In the genomic region with DNA sequence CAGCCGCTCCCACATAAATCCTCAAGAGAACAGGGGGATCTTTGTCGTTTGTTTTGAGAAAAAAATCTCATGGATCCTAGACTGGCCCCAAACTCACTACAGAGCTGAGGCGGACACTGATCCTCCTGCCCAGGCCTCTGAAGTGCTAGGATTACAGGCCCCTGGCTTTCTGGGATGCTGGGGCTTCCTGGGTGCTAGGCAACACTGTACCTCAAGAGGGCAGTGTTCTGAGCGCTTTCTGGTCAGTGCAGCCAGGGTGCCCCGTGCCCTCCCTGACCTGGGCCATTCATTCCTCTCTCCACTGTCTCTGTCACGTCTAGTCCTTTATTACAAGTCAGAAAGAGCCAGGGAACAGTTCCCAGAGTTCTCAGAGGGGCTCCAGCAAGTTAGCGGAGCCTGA, we compare ENCODE assay signal across 8 mouse cellular contexts. TPM values are rescaled to one million over a fixed set of nuclear protein-coding genes. Genes with fewer than 3 reads are reported as not detected.
DNase-seq lines count a peak whose midpoint lies in the region; ATAC-seq lines count a peak whose summit lies in the region.

No protein-coding gene starts in this region.

- peaks cover 14% of the 10 kb centered on the region for H3K36me3 ChIP-seq in heart, embryonic 11.5 days (ENCODE audit: control insufficient read depth, insufficient read depth, low read length)
- H3K36me3 ChIP-seq in intestine, embryonic 16.5 days (ENCODE audit: control insufficient read depth, insufficient read depth, low read length) = peaks cover 7% of the 10 kb centered on the region; the same call in 1 of the 2 replicates

- no peak for DNase-seq in heart, adult 9 months (ENCODE audit: low spot score in 2 of 2)
- peak; percentile 43 for DNase-seq in CD4-positive helper T cell, adult 2 months (ENCODE audit: low read depth, low spot score)
- peak; percentile 70 to 79 for DNase-seq in cerebellum, postnatal 14 days
- DNase-seq in thymus, postnatal 4 days = peak; percentile 64
- DNase-seq in spleen, adult 12 weeks (ENCODE audit: low spot score) = no peak

- 26% methylated on average over 7 of the region's 7 CpGs for WGBS in heart, embryonic 11.5 days (ENCODE audit: insufficient replicate concordance)
- WGBS in intestine, embryonic 16.5 days = 23% methylated on average over 7 of the region's 7 CpGs

- no peak overlapping the region for H3K27ac ChIP-seq in heart, embryonic 11.5 days (ENCODE audit: low read depth, low read length)
- H3K27ac ChIP-seq in intestine, embryonic 16.5 days (ENCODE audit: low read length) = 0 out of 2 replicates have a peak overlapping the region, but pooled peaks have one; percentile 19

- H3K4me1 ChIP-seq in heart, embryonic 11.5 days (ENCODE audit: control insufficient read depth, insufficient read depth, low read length) = peaks cover 3% of the 10 kb centered on the region; the same call in 1 of the 2 replicates
- 0 out of 2 replicates have a peak, but pooled peaks cover 3% of the 10 kb centered on the region for H3K4me1 ChIP-seq in intestine, embryonic 16.5 days (ENCODE audit: control insufficient read depth, insufficient read depth, low read length)

- no peak for ATAC-seq in heart, embryonic 11.5 days (replicated peaks; ENCODE audit: insufficient number of reproducible peaks, low FRiP score, low TSS enrichment)
- ATAC-seq in intestine, embryonic 16.5 days = peak; percentile 45
- ATAC-seq in megakaryocyte progenitor cell, adult 5-6 weeks (replicated peaks; ENCODE audit: poor library complexity) = peak; percentile 68

- H3K4me2 ChIP-seq in heart, embryonic 11.5 days = 0 out of 2 replicates have a peak overlapping the region, but pooled peaks have one; percentile 9
- H3K4me2 ChIP-seq in intestine, embryonic 16.5 days (ENCODE audit: low read depth, low read length) = no peak overlapping the region

- H3K27me3 ChIP-seq in heart, embryonic 11.5 days (ENCODE audit: control insufficient read depth, insufficient read depth, low read length) = no peaks in the 10 kb centered on the region
- no peaks in the 10 kb centered on the region for H3K27me3 ChIP-seq in intestine, embryonic 16.5 days (replicated peaks; ENCODE audit: control insufficient read depth, insufficient read depth, low read length)

- no peak overlapping the region for H3K4me3 ChIP-seq in heart, embryonic 11.5 days (ENCODE audit: low read depth, low read length)
- H3K4me3 ChIP-seq in intestine, embryonic 16.5 days (ENCODE audit: low read length) = no peak overlapping the region

- no peak overlapping the region for H3K9ac ChIP-seq in heart, embryonic 11.5 days (ENCODE audit: low read depth, low read length)
- no peak overlapping the region for H3K9ac ChIP-seq in intestine, embryonic 16.5 days (ENCODE audit: low read depth, low read length)

- no peaks in the 10 kb centered on the region for H3K9me3 ChIP-seq in heart, embryonic 11.5 days (replicated peaks; ENCODE audit: control insufficient read depth, low read length)
- no peaks in the 10 kb centered on the region for H3K9me3 ChIP-seq in intestine, embryonic 16.5 days (ENCODE audit: control insufficient read depth, low read length)

RNA-seq across cellular contexts. Expression of a gene that starts 9.6 kb away (rescaled TPM):
- 2.3 and 3.2 TPM in 2 replicates for polyA plus RNA-seq in heart, embryonic 11.5 days (2014; fragmentation: Nextera tagmentation; extraction: Ambion mirVana)
- 4.8 and 5.2 TPM in 2 replicates for polyA plus RNA-seq in intestine, embryonic 16.5 days (2015; fragmentation: Nextera tagmentation; extraction: Ambion mirVana)
- 32.2 and 33.0 TPM in 2 replicates for total RNA-seq in megakaryocyte progenitor cell, adult 5-6 weeks (2015)
- total RNA-seq in megakaryocyte progenitor cell, adult 5-6 weeks (2017) = 59.5 and 66.5 TPM in 2 replicates

RNA-seq across cellular contexts. Expression of a gene that starts 25.9 kb away (rescaled TPM):
- polyA plus RNA-seq in heart, embryonic 11.5 days (2014; fragmentation: Nextera tagmentation; extraction: Ambion mirVana) = 25.5 and 32.5 TPM in 2 replicates
- 21.2 and 22.8 TPM in 2 replicates for polyA plus RNA-seq in intestine, embryonic 16.5 days (2015; fragmentation: Nextera tagmentation; extraction: Ambion mirVana)
- total RNA-seq in megakaryocyte progenitor cell, adult 5-6 weeks (2015) = 10.9 and 12.4 TPM in 2 replicates
- 8.5 and 8.8 TPM in 2 replicates for total RNA-seq in megakaryocyte progenitor cell, adult 5-6 weeks (2017)

Comparison
In these comparisons a context has a peak if more than half of its experiments do, and no peak if none do; other contexts are left out.
1. DNase-seq: peak in CD4-positive helper T cell, adult 2 months (single experiment), cerebellum, postnatal 14 days (2 of 2) and thymus, postnatal 4 days (single experiment); none in heart, adult 9 months (0 of 2) and spleen, adult 12 weeks (single experiment).